Mouse (Mus musculus): ENCODE measurements around the gene Srsf7.

DNA sequence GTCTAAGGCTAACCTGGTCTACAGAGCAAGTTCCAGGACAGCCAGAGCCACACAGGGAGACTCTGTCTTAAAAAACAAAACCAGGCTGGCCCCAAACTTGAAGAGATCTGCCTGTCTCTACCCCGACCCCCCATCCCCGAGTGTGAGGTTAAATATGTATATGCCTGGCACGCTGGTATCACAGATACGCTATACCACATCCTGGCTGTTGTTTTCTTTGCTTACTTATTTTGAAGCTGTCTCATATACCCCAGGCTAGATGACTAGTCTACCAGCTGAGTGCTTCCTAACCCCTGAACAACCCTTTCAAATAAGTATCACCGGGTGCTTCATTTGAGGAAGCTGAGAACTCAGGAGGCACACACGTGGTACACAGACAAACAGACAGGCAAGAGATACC, 37.3 kb downstream of the Srsf7 start:
- TF ChIP-seq CTCF (IDR thresholded peaks at IDR 0.05; ENCODE audit: insufficient read depth, low read length) (no peak), POLR2A (IDR thresholded peaks at IDR 0.05; ENCODE audit: borderline replicate concordance, extremely low read depth, low read depth, low read length) (no peak)

Measured in lung, adult 2 months (tissue).